Mouse (Mus musculus): ENCODE measurements at regions not wholly inside any gene's neighbourhood (a gene's known extent, or its start where the extent isn't known, plus 50 kb on each side); places are given as distances from the start of the nearest gene placed in this dataset.
"Not testable (repeated sequence)": the region's sequence is repeated elsewhere in the genome, so short reads cannot be mapped to it uniquely, and the experiment has no call there.

GRCm38 (mm10) chr14:120755389-120755788 is 155.6 kb upstream of the Ipo5 start:
- Histone ChIP-seq H3K9ac (replicated peaks; ENCODE audit: low read length) (no peak overlapping the region), H3K36me3 (ENCODE audit: control insufficient read depth, insufficient read depth, low read length) (no peaks in the 10 kb centered on the region), H3K27ac (replicated peaks; ENCODE audit: low read depth, low read length) (no peak overlapping the region), H3K4me3 (replicated peaks; ENCODE audit: low read depth, low read length) (no peak overlapping the region), H3K27me3 (ENCODE audit: control insufficient read depth, insufficient read depth, low read length) (no peaks in the 10 kb centered on the region), H3K9me3 (ENCODE audit: control insufficient read depth, low read length) (no peaks in the 10 kb centered on the region), H3K4me1 (ENCODE audit: control insufficient read depth, insufficient read depth, low read length) (no peaks in the 10 kb centered on the region), H3K4me2 (ENCODE audit: low read length) (no peak overlapping the region)
- DNase-seq (no peak), ATAC-seq (ENCODE audit: low FRiP score, low TSS enrichment) (no peak)
- WGBS: 76% methylated on average over 10 of the region's 10 CpGs

- WGBS: 63% methylated on average over 14 of the region's 14 CpGs
- DNase-seq (peak; percentile 57), ATAC-seq (ENCODE audit: low FRiP score, low TSS enrichment) (peak; percentile 37; the same call in 1 of the 2 replicates)
Measured at GRCm38 (mm10) chr14:120758200-120758830, 152.7 kb upstream of the Ipo5 start.

GRCm38 (mm10) chr14:120762168-120762567 is 148.9 kb upstream of the Ipo5 start:
- ATAC-seq (ENCODE audit: low FRiP score, low TSS enrichment) (no peak), DNase-seq (no peak)
- Histone ChIP-seq H3K27ac (replicated peaks; ENCODE audit: low read depth, low read length) (no peak overlapping the region), H3K4me3 (replicated peaks; ENCODE audit: low read depth, low read length) (no peak overlapping the region), H3K4me2 (ENCODE audit: low read length) (no peak overlapping the region), H3K27me3 (ENCODE audit: control insufficient read depth, insufficient read depth, low read length) (no peaks in the 10 kb centered on the region), H3K36me3 (ENCODE audit: control insufficient read depth, insufficient read depth, low read length) (no peaks in the 10 kb centered on the region), H3K9ac (replicated peaks; ENCODE audit: low read length) (no peak overlapping the region), H3K9me3 (ENCODE audit: control insufficient read depth, low read length) (no peaks in the 10 kb centered on the region), H3K4me1 (ENCODE audit: control insufficient read depth, insufficient read depth, low read length) (no peaks in the 10 kb centered on the region)
- WGBS: 77% methylated on average over 7 of the region's 7 CpGs

More at GRCm38 (mm10) chr14:120758200-120758830, 152.7 kb upstream of the Ipo5 start:
- no peaks in the 10 kb centered on the region for H3K36me3 ChIP-seq (ENCODE audit: control insufficient read depth, insufficient read depth, low read length)
- H3K27me3 ChIP-seq (ENCODE audit: control insufficient read depth, insufficient read depth, low read length): no peaks in the 10 kb centered on the region
- no peak overlapping the region for H3K9ac ChIP-seq (replicated peaks; ENCODE audit: low read length)
- no peaks in the 10 kb centered on the region for H3K4me1 ChIP-seq (ENCODE audit: control insufficient read depth, insufficient read depth, low read length)
- H3K4me3 ChIP-seq (replicated peaks; ENCODE audit: low read depth, low read length): no peak overlapping the region
- H3K9me3 ChIP-seq (ENCODE audit: control insufficient read depth, low read length): no peaks in the 10 kb centered on the region
- H3K4me2 ChIP-seq (ENCODE audit: low read length): no peak overlapping the region
- H3K27ac ChIP-seq (replicated peaks; ENCODE audit: low read depth, low read length): no peak overlapping the region

GRCm38 (mm10) chr14:120762733-120763132 is 148.3 kb upstream of the Ipo5 start:
- no peak overlapping the region for H3K4me3 ChIP-seq (replicated peaks; ENCODE audit: low read depth, low read length)
- DNase-seq: no peak
- H3K4me1 ChIP-seq (ENCODE audit: control insufficient read depth, insufficient read depth, low read length): no peaks in the 10 kb centered on the region
- no peaks in the 10 kb centered on the region for H3K27me3 ChIP-seq (ENCODE audit: control insufficient read depth, insufficient read depth, low read length)
- ATAC-seq (ENCODE audit: low FRiP score, low TSS enrichment): no peak
- H3K27ac ChIP-seq (replicated peaks; ENCODE audit: low read depth, low read length): no peak overlapping the region
- whole genome bisulfite sequencing: 73% methylated on average over 11 of the region's 11 CpGs
- H3K9me3 ChIP-seq (ENCODE audit: control insufficient read depth, low read length): no peaks in the 10 kb centered on the region
- no peak overlapping the region for H3K9ac ChIP-seq (replicated peaks; ENCODE audit: low read length)
- H3K4me2 ChIP-seq (ENCODE audit: low read length): no peak overlapping the region
- no peaks in the 10 kb centered on the region for H3K36me3 ChIP-seq (ENCODE audit: control insufficient read depth, insufficient read depth, low read length)

GRCm38 (mm10) chr14:120763796-120764195 is 147.2 kb upstream of the Ipo5 start:
- Histone ChIP-seq H3K9me3 (ENCODE audit: control insufficient read depth, low read length) (no peaks in the 10 kb centered on the region), H3K9ac (replicated peaks; ENCODE audit: low read length) (no peak overlapping the region), H3K4me2 (ENCODE audit: low read length) (no peak overlapping the region), H3K4me1 (ENCODE audit: control insufficient read depth, insufficient read depth, low read length) (no peaks in the 10 kb centered on the region), H3K27ac (replicated peaks; ENCODE audit: low read depth, low read length) (no peak overlapping the region), H3K4me3 (replicated peaks; ENCODE audit: low read depth, low read length) (no peak overlapping the region), H3K27me3 (ENCODE audit: control insufficient read depth, insufficient read depth, low read length) (no peaks in the 10 kb centered on the region), H3K36me3 (ENCODE audit: control insufficient read depth, insufficient read depth, low read length) (no peaks in the 10 kb centered on the region)
- ATAC-seq (ENCODE audit: low FRiP score, low TSS enrichment) (no peak), DNase-seq (no peak)
- WGBS: 94% methylated on average over 5 of the region's 5 CpGs

- Histone ChIP-seq H3K27me3 (ENCODE audit: control insufficient read depth, insufficient read depth, low read length) (no peaks in the 10 kb centered on the region), H3K4me1 (ENCODE audit: control insufficient read depth, insufficient read depth, low read length) (no peaks in the 10 kb centered on the region), H3K27ac (replicated peaks; ENCODE audit: low read depth, low read length) (no peak overlapping the region), H3K4me2 (ENCODE audit: low read length) (no peak overlapping the region), H3K36me3 (ENCODE audit: control insufficient read depth, insufficient read depth, low read length) (no peaks in the 10 kb centered on the region), H3K9ac (replicated peaks; ENCODE audit: low read length) (no peak overlapping the region), H3K9me3 (ENCODE audit: control insufficient read depth, low read length) (no peaks in the 10 kb centered on the region), H3K4me3 (replicated peaks; ENCODE audit: low read depth, low read length) (no peak overlapping the region)
- WGBS: 66% methylated on average over 3 of the region's 3 CpGs
- DNase-seq: peak; percentile 72
- no peak for ATAC-seq (ENCODE audit: low FRiP score, low TSS enrichment)
Measured at GRCm38 (mm10) chr14:120764386-120764785, 146.6 kb upstream of the Ipo5 start.

GRCm38 (mm10) chr14:120766451-120766850 is 144.6 kb upstream of the Ipo5 start:
- no peaks in the 10 kb centered on the region for H3K27me3 ChIP-seq (ENCODE audit: control insufficient read depth, insufficient read depth, low read length)
- no peaks in the 10 kb centered on the region for H3K36me3 ChIP-seq (ENCODE audit: control insufficient read depth, insufficient read depth, low read length)
- H3K27ac ChIP-seq (replicated peaks; ENCODE audit: low read depth, low read length): no peak overlapping the region
- no peaks in the 10 kb centered on the region for H3K9me3 ChIP-seq (ENCODE audit: control insufficient read depth, low read length)
- no peaks in the 10 kb centered on the region for H3K4me1 ChIP-seq (ENCODE audit: control insufficient read depth, insufficient read depth, low read length)
- no peak for DNase-seq
- WGBS: 93% methylated on average over 5 of the region's 5 CpGs
- ATAC-seq (ENCODE audit: low FRiP score, low TSS enrichment): no peak
- no peak overlapping the region for H3K9ac ChIP-seq (replicated peaks; ENCODE audit: low read length)
- no peak overlapping the region for H3K4me2 ChIP-seq (ENCODE audit: low read length)
- no peak overlapping the region for H3K4me3 ChIP-seq (replicated peaks; ENCODE audit: low read depth, low read length)

GRCm38 (mm10) chr14:120770579-120770978 is 140.4 kb upstream of the Ipo5 start:
- Histone ChIP-seq H3K4me1 (ENCODE audit: control insufficient read depth, insufficient read depth, low read length) (no peaks in the 10 kb centered on the region), H3K9me3 (ENCODE audit: control insufficient read depth, low read length) (no peaks in the 10 kb centered on the region), H3K9ac (replicated peaks; ENCODE audit: low read length) (no peak overlapping the region), H3K27me3 (ENCODE audit: control insufficient read depth, insufficient read depth, low read length) (no peaks in the 10 kb centered on the region), H3K4me3 (replicated peaks; ENCODE audit: low read depth, low read length) (no peak overlapping the region), H3K4me2 (ENCODE audit: low read length) (no peak overlapping the region), H3K27ac (replicated peaks; ENCODE audit: low read depth, low read length) (no peak overlapping the region), H3K36me3 (ENCODE audit: control insufficient read depth, insufficient read depth, low read length) (no peaks in the 10 kb centered on the region)
- no peak for DNase-seq
- no peak for ATAC-seq (ENCODE audit: low FRiP score, low TSS enrichment)
- WGBS: 64% methylated on average over 3 of the region's 3 CpGs

GRCm38 (mm10) chr14:120773001-120773400 is 138.0 kb upstream of the Ipo5 start:
- not testable (repeated sequence) for H3K36me3 ChIP-seq (ENCODE audit: control insufficient read depth, insufficient read depth, low read length); DNase-seq; H3K27me3 ChIP-seq (ENCODE audit: control insufficient read depth, insufficient read depth, low read length); H3K9ac ChIP-seq (replicated peaks; ENCODE audit: low read length); H3K4me2 ChIP-seq (ENCODE audit: low read length); H3K4me3 ChIP-seq (replicated peaks; ENCODE audit: low read depth, low read length); H3K4me1 ChIP-seq (ENCODE audit: control insufficient read depth, insufficient read depth, low read length); H3K9me3 ChIP-seq (ENCODE audit: control insufficient read depth, low read length); ATAC-seq (ENCODE audit: low FRiP score, low TSS enrichment); H3K27ac ChIP-seq (replicated peaks; ENCODE audit: low read depth, low read length)
- 87% methylated on average over 3 of the region's 4 CpGs for WGBS
